Mouse (Mus musculus): ENCODE results near the gene Epha7. TPM values are rescaled to one million over a fixed set of nuclear protein-coding genes. Genes with fewer than 3 reads are reported as not detected.

Gene Epha7
- polyA plus RNA-seq, 1 experiment from 2014 or later, result 3.6 TPM

GRCm38 (mm10) chr4:28850388-28850787, 37.5 kb downstream of the Epha7 start:
- Histone ChIP-seq H3K4me3 (ENCODE audit: low read depth, low read length) (no peak overlapping the region), H3K9me3 (ENCODE audit: control insufficient read depth, low read length) (no peaks in the 10 kb centered on the region), H3K9ac (ENCODE audit: low read length) (no peak overlapping the region), H3K4me2 (replicated peaks; ENCODE audit: low read depth) (no peak overlapping the region), H3K27me3 (ENCODE audit: control insufficient read depth, insufficient read depth, low read length) (no peaks in the 10 kb centered on the region), H3K36me3 (ENCODE audit: control insufficient read depth, insufficient read depth, low read length) (no peaks in the 10 kb centered on the region), H3K27ac (replicated peaks) (no peak overlapping the region), H3K4me1 (replicated peaks; ENCODE audit: control insufficient read depth, insufficient read depth) (no peaks in the 10 kb centered on the region)
- DNase-seq (ENCODE audit: low spot score) (no peak), ATAC-seq (ENCODE audit: low FRiP score, low TSS enrichment) (no peak)
- no peak for TF ChIP-seq CTCF (IDR thresholded peaks at IDR 0.05; ENCODE audit: low read depth)
- TF ChIP-seq EP300 (optimal IDR thresholded peaks at IDR 0.05), result no peak
- 56% methylated on average over 2 of the region's 2 CpGs for WGBS

- TF ChIP-seq EP300 (optimal IDR thresholded peaks at IDR 0.05) (no peak), CTCF (IDR thresholded peaks at IDR 0.05; ENCODE audit: low read depth) (no peak)
- no peak for ATAC-seq (ENCODE audit: low FRiP score, low TSS enrichment)
- Histone ChIP-seq H3K27me3 (ENCODE audit: control insufficient read depth, insufficient read depth, low read length) (no peaks in the 10 kb centered on the region), H3K36me3 (ENCODE audit: control insufficient read depth, insufficient read depth, low read length) (no peaks in the 10 kb centered on the region), H3K4me3 (ENCODE audit: low read depth, low read length) (no peak overlapping the region), H3K9me3 (ENCODE audit: control insufficient read depth, low read length) (no peaks in the 10 kb centered on the region), H3K4me1 (replicated peaks; ENCODE audit: control insufficient read depth, insufficient read depth) (no peaks in the 10 kb centered on the region), H3K27ac (replicated peaks) (no peak overlapping the region), H3K9ac (ENCODE audit: low read length) (no peak overlapping the region), H3K4me2 (replicated peaks; ENCODE audit: low read depth) (no peak overlapping the region)
- no peak for DNase-seq (ENCODE audit: low spot score)
- WGBS, result 60% methylated on average over 6 of the region's 6 CpGs
These were observed 50.1 kb downstream of the Epha7 start for GRCm38 (mm10) chr4:28862845-28863666.

GRCm38 (mm10) chr4:28866411-28866810, 53.5 kb downstream of the Epha7 start:
- no peak overlapping the region for H3K4me3 ChIP-seq (ENCODE audit: low read depth, low read length)
- no peaks in the 10 kb centered on the region for H3K27me3 ChIP-seq (ENCODE audit: control insufficient read depth, insufficient read depth, low read length)

GRCm38 (mm10) chr4:28871615-28872014, 58.7 kb downstream of the Epha7 start:
- Histone ChIP-seq H3K4me3 (ENCODE audit: low read depth, low read length) (no peak overlapping the region), H3K9me3 (ENCODE audit: control insufficient read depth, low read length) (no peaks in the 10 kb centered on the region), H3K36me3 (ENCODE audit: control insufficient read depth, insufficient read depth, low read length) (no peaks in the 10 kb centered on the region), H3K27ac (replicated peaks) (no peak overlapping the region), H3K4me2 (replicated peaks; ENCODE audit: low read depth) (no peak overlapping the region), H3K4me1 (replicated peaks; ENCODE audit: control insufficient read depth, insufficient read depth) (no peaks in the 10 kb centered on the region), H3K27me3 (ENCODE audit: control insufficient read depth, insufficient read depth, low read length) (no peaks in the 10 kb centered on the region), H3K9ac (ENCODE audit: low read length) (no peak overlapping the region)
- TF ChIP-seq EP300 (optimal IDR thresholded peaks at IDR 0.05) (no peak), CTCF (IDR thresholded peaks at IDR 0.05; ENCODE audit: low read depth) (no peak)
- no peak for ATAC-seq (ENCODE audit: low FRiP score, low TSS enrichment)
- 89% methylated on average over 11 of the region's 11 CpGs for WGBS
- DNase-seq (ENCODE audit: low spot score), result no peak

More at GRCm38 (mm10) chr4:28866411-28866810, 53.5 kb downstream of the Epha7 start:
- DNase-seq (ENCODE audit: low spot score), result no peak
- WGBS, result 35% methylated on average over 2 of the region's 2 CpGs
- no peak overlapping the region for H3K9ac ChIP-seq (ENCODE audit: low read length)
- no peak overlapping the region for H3K4me2 ChIP-seq (replicated peaks; ENCODE audit: low read depth)
- TF ChIP-seq EP300 (optimal IDR thresholded peaks at IDR 0.05) (no peak), CTCF (IDR thresholded peaks at IDR 0.05; ENCODE audit: low read depth) (no peak)
- H3K27ac ChIP-seq (replicated peaks), result no peak overlapping the region
- ATAC-seq (ENCODE audit: low FRiP score, low TSS enrichment), result no peak
- H3K4me1 ChIP-seq (replicated peaks; ENCODE audit: control insufficient read depth, insufficient read depth), result no peaks in the 10 kb centered on the region
- no peaks in the 10 kb centered on the region for H3K36me3 ChIP-seq (ENCODE audit: control insufficient read depth, insufficient read depth, low read length)
- H3K9me3 ChIP-seq (ENCODE audit: control insufficient read depth, low read length), result no peaks in the 10 kb centered on the region

GRCm38 (mm10) chr4:28881271-28882044, 68.5 kb downstream of the Epha7 start:
- WGBS, result 76% methylated on average over 5 of the region's 5 CpGs
- no peak for ATAC-seq (ENCODE audit: low FRiP score, low TSS enrichment)
- H3K4me2 ChIP-seq (replicated peaks; ENCODE audit: low read depth), result no peak overlapping the region
- H3K27me3 ChIP-seq (ENCODE audit: control insufficient read depth, insufficient read depth, low read length), result no peaks in the 10 kb centered on the region
- H3K9me3 ChIP-seq (ENCODE audit: control insufficient read depth, low read length), result no peaks in the 10 kb centered on the region
- no peaks in the 10 kb centered on the region for H3K4me1 ChIP-seq (replicated peaks; ENCODE audit: control insufficient read depth, insufficient read depth)
- DNase-seq (ENCODE audit: low spot score), result no peak
- H3K9ac ChIP-seq (ENCODE audit: low read length), result no peak overlapping the region
- H3K36me3 ChIP-seq (ENCODE audit: control insufficient read depth, insufficient read depth, low read length), result no peaks in the 10 kb centered on the region
- TF ChIP-seq EP300 (optimal IDR thresholded peaks at IDR 0.05), result no peak
- no peak for TF ChIP-seq CTCF (IDR thresholded peaks at IDR 0.05; ENCODE audit: low read depth)
- no peak overlapping the region for H3K27ac ChIP-seq (replicated peaks)
- no peak overlapping the region for H3K4me3 ChIP-seq (ENCODE audit: low read depth, low read length)

- H3K9me3 ChIP-seq (ENCODE audit: control insufficient read depth, low read length), result no peaks in the 10 kb centered on the region
- DNase-seq (ENCODE audit: low spot score) (no peak), ATAC-seq (ENCODE audit: low FRiP score, low TSS enrichment) (no peak)
- H3K4me1 ChIP-seq (replicated peaks; ENCODE audit: control insufficient read depth, insufficient read depth), result no peaks in the 10 kb centered on the region
- H3K4me2 ChIP-seq (replicated peaks; ENCODE audit: low read depth), result no peak overlapping the region
- no peaks in the 10 kb centered on the region for H3K27me3 ChIP-seq (ENCODE audit: control insufficient read depth, insufficient read depth, low read length)
- no peak overlapping the region for H3K27ac ChIP-seq (replicated peaks)
- H3K4me3 ChIP-seq (ENCODE audit: low read depth, low read length), result no peak overlapping the region
- WGBS, result 70% methylated on average over 5 of the region's 5 CpGs
- TF ChIP-seq CTCF (IDR thresholded peaks at IDR 0.05; ENCODE audit: low read depth), result no peak
- TF ChIP-seq EP300 (optimal IDR thresholded peaks at IDR 0.05), result no peak
- no peaks in the 10 kb centered on the region for H3K36me3 ChIP-seq (ENCODE audit: control insufficient read depth, insufficient read depth, low read length)
- no peak overlapping the region for H3K9ac ChIP-seq (ENCODE audit: low read length)
These were observed 76.7 kb downstream of the Epha7 start for GRCm38 (mm10) chr4:28889630-28890029.

Measured in stomach, postnatal 0 days (tissue).